Mouse (Mus musculus) olfactory bulb, adult 2 months (tissue): ENCODE data around the gene Tm9sf1. TPM values are rescaled to one million over a fixed set of nuclear protein-coding genes. Genes with fewer than 3 reads are reported as not detected.
A peak's percentile ranks its signal among the peaks of the same experiment; 100 is the strongest.

Source experiments
- H3K27ac ChIP-seq: fragments of 200-500 bp; 2 replicates; pipeline ENCODE4 v1.5.1; 2012; ENCODE audit warnings: low read depth, low read length; ENCODE audit not compliant: insufficient read depth
- H3K4me1 ChIP-seq: fragments of 200-500 bp; 2 replicates; pipeline ENCODE4 v1.6.1; 2012; ENCODE audit warnings: low read length; ENCODE audit not compliant: control insufficient read depth, insufficient read depth
- H3K4me3 ChIP-seq: fragments of 200-500 bp; 2 replicates; pipeline ENCODE4 v1.5.1; 2012; ENCODE audit warnings: mild to moderate bottlenecking, low read depth, low read length, moderate library complexity; ENCODE audit not compliant: insufficient read depth
- CTCF ChIP-seq: fragments of 200-500 bp; IDR thresholded peaks from 2 replicates; pipeline ENCODE4 v1.5.1; 2012; ENCODE audit warnings: low read depth, mild to moderate bottlenecking, low read length, moderate library complexity; ENCODE audit not compliant: insufficient read depth
- POLR2A ChIP-seq: fragments of 200-500 bp; IDR thresholded peaks from 2 replicates; pipeline ENCODE4 v1.6.1; 2012; ENCODE audit warnings: mild to moderate bottlenecking, low read depth, low read length, moderate library complexity; ENCODE audit not compliant: insufficient read depth
- WGBS: fragments of 180-500 bp; shearing (Covaris S2); methylation state at CpG from one replicate; pipeline ENCODE4 v1.1.7; 2018; 5-methylcytosine and 5-hydroxymethylcytosine counted together
- polyA plus RNA-seq: library from polyadenylated mRNA; stranded (reverse); fragments of >200 nt; gene quantifications from 2 replicates; pipeline ENCODE4 v1.2.4, GENCODE M21; 2012; ENCODE audit warnings: low replicate concordance; ENCODE audit not compliant: missing spikeins, insufficient read depth, insufficient read length

The Tm9sf1 gene
- polyA plus RNA-seq, 1 experiment = not detected

- no peak overlapping the region for H3K27ac ChIP-seq
- WGBS = 93% methylated on average over 2 of the region's 2 CpGs
- TF ChIP-seq POLR2A (no peak), CTCF (no peak)
- no peak overlapping the region for H3K4me3 ChIP-seq
- H3K4me1 ChIP-seq = no peaks in the 10 kb centered on the region
Measured at GRCm38 (mm10) chr14:55616844-55617243, 26.8 kb downstream of the Tm9sf1 start.

DNA sequence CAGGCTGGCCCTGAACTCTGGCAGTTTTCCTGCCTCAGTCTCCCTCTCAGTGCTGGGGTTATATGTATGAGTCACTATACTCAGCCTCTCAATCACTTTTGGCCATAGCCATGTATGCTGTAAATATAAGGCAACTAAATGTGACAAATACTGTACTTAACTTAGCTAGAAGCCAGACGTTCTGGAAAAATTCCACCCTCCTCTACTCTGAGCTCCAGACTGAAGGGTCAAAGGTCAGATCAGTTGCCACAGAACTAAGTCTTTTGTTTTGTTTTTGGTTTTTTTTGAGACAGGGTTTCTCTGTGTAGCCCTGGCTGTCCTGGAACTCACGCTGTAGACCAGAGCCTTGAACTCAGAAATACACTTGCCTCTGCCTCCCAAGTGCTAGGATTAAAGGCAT lies 27.7 kb downstream of the Tm9sf1 start:
- TF ChIP-seq CTCF = no peak
- no peak for TF ChIP-seq POLR2A
- no peak overlapping the region for H3K4me3 ChIP-seq
- no peak overlapping the region for H3K27ac ChIP-seq
- 78% methylated on average over 2 of the region's 2 CpGs for WGBS
- no peaks in the 10 kb centered on the region for H3K4me1 ChIP-seq

DNA sequence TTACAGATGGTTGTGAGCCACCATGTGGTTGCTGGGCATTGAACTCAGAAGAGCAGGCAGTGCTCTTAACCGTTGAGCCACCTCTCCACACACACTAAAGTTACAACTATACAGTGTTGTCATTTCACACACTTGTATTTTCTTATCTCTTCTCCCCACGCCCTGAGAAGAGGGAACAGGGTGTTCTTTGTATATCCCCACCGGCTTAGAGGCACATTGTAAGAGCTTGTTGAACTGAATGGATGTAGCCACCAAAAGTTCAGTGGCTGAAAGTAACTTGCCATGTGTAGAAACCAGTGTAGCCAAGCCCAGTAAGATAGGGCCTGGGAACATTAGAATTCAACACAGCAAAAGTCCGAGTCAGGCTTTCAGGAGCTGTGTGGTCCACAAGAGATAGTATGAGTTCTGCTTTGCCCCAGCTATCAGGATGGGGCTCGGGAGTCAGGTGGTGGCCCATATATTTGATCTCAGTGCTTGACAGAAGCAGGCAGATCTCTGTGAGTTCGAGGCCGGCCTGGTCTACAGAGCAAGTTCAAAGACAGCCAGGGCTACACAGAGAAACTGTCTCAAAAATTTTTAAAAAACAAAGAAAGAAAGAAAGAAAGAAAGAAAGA lies 28.9 kb downstream of the Tm9sf1 start:
- Histone ChIP-seq H3K27ac (no peak overlapping the region), H3K4me3 (no peak overlapping the region), H3K4me1 (no peaks in the 10 kb centered on the region)
- TF ChIP-seq CTCF = no peak
- TF ChIP-seq POLR2A = no peak
- WGBS = 81% methylated on average over 7 of the region's 7 CpGs

DNA sequence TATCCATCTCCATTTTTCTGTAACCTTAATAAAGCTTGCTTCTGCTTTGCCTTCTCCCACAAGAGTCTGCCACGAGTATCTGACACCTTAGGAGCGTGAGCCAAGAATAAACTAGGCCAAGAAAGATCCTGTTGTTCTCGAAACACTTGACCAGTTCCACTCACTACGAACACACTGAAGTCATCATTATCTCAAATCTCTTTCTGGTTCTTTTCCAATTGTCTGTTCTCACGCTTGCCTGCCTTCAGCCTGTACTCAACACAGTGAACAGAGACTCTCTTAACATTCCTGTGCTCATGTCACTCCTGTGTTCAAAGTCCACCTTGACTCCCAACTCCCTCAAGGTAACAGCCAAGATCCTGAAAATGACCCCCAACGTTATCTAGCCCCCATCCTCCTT lies 30.3 kb downstream of the Tm9sf1 start:
- 51% methylated on average over 6 of the region's 6 CpGs for WGBS
- no peaks in the 10 kb centered on the region for H3K4me1 ChIP-seq
- no peak overlapping the region for H3K27ac ChIP-seq
- H3K4me3 ChIP-seq = no peak overlapping the region
- TF ChIP-seq POLR2A = no peak
- no peak for TF ChIP-seq CTCF

GRCm38 (mm10) chr14:55608339-55608738 lies 35.3 kb downstream of the Tm9sf1 start:
- no peak overlapping the region for H3K4me3 ChIP-seq
- WGBS = 96% methylated on average over 6 of the region's 6 CpGs
- TF ChIP-seq CTCF (no peak), POLR2A (no peak)
- peaks cover 8% of the 10 kb centered on the region for H3K4me1 ChIP-seq
- H3K27ac ChIP-seq = no peak overlapping the region

DNA sequence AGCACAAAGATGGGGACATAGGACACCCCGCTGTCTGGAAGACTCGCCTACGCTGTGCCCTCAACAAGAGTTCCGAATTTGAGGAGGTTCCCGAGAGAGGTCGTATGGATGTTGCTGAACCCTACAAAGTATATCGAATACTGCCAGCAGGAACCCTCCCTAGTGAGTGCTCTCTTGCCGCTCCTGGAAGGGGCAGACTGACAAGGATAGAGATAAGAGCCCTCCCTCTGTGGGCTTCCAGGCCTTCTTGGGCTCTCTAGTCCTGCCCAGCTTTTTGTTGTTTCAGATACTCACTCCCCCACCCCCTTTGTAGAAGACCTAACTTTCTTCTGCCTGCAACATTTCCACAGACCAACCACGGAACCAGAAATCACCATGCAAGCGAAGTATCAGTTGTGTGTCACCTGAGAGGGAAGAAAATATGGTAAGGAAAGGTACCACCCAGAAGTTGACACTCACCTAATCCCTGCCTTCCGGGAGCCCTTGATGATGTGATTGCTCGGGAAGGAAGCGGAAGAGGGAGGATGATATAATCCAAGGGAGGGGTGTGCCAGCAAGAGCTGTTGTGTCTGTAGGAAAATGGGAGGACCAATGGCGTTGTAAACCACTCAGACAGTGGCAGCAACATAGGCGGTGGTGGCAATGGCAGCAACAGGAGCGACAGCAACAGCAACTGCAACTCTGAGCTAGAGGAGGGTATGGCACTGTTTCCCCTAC lies 37.7 kb downstream of the Tm9sf1 start:
- peaks cover 8% of the 10 kb centered on the region for H3K4me1 ChIP-seq

GRCm38 (mm10) chr14:55604823-55605222 lies 38.8 kb downstream of the Tm9sf1 start:
- TF ChIP-seq CTCF (no peak), POLR2A (no peak)
- no peak overlapping the region for H3K27ac ChIP-seq
- no peak overlapping the region for H3K4me3 ChIP-seq
- 90% methylated on average over 11 of the region's 11 CpGs for WGBS
- peaks cover 8% of the 10 kb centered on the region for H3K4me1 ChIP-seq

More for the DNA sequence above, 37.7 kb downstream of the Tm9sf1 start:
- TF ChIP-seq POLR2A (no peak), CTCF (no peak)
- no peak overlapping the region for H3K4me3 ChIP-seq
- H3K27ac ChIP-seq = no peak overlapping the region
- WGBS = 93% methylated on average over 16 of the region's 16 CpGs

DNA sequence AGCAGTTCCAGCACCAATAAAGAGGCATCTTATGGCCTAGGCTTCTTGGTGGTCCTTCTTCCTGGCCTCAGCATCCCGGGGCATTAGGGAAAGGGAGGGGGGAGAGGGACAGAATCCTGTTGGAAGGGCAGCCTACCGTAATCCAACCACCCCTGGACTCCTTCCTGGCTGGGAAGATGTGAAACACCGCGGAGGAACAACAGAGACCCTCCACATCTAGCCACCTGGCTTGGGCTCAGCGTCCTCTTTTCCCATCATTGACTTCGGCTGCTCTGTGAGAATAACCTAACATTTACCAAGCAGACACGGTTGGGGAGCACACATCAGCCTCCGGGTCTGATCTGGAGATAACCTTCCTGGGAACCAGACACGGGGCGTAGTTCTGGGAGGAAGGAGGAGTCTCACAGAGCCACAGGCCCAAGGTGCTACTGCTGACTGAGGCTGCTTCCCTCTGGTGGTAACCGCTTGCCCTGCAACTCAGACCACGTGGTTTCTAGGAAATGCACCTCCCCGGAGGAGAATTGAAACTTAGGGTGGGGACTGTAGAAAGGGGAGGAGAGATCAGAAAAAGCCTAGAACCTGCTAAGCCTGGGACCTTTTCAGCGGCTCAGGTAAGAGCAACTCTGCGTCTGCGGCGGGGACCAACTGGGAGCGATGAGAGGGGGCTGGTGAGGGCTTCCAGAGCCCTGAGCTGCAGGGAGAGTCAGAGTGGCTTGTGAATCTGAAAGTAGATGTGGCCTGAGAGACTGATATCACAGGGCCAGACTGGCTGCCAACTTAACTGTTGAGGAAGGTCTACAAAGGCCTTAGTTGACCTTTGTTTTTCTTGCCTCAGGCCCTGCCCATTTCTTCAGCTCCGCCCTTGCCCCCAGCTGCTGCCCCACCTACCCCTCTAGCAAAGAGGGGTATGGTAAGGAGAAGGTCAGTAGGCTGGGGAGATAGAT lies 39.7 kb downstream of the Tm9sf1 start:
- WGBS = 17% methylated on average over 19 of the region's 19 CpGs
- peaks cover 8% of the 10 kb centered on the region for H3K4me1 ChIP-seq
- TF ChIP-seq POLR2A (0 out of 2 replicates have a peak, but pooled peaks have one; percentile 12), CTCF (peak; percentile 84)
- peak overlapping the region; percentile 56 for H3K27ac ChIP-seq
- H3K4me3 ChIP-seq = peak overlapping the region; percentile 44
